Mouse (Mus musculus): ENCODE data around the gene Tnpo1.

- TF ChIP-seq CTCF (IDR thresholded peaks at IDR 0.05) (no peak), EP300 (IDR thresholded peaks at IDR 0.05) (no peak)
Measured at GRCm38 (mm10) chr13:98972090-98972489, 45.9 kb upstream of the Tnpo1 start.

Measured in lung, postnatal 0 days (tissue).